Mouse (Mus musculus): ENCODE data around the gene Umad1. TPM values are rescaled to one million over a fixed set of nuclear protein-coding genes. Genes with fewer than 3 reads are reported as not detected.

Umad1 gene
- polyA plus RNA-seq, 1 experiment from 2014 or later: 15.0 TPM

DNA sequence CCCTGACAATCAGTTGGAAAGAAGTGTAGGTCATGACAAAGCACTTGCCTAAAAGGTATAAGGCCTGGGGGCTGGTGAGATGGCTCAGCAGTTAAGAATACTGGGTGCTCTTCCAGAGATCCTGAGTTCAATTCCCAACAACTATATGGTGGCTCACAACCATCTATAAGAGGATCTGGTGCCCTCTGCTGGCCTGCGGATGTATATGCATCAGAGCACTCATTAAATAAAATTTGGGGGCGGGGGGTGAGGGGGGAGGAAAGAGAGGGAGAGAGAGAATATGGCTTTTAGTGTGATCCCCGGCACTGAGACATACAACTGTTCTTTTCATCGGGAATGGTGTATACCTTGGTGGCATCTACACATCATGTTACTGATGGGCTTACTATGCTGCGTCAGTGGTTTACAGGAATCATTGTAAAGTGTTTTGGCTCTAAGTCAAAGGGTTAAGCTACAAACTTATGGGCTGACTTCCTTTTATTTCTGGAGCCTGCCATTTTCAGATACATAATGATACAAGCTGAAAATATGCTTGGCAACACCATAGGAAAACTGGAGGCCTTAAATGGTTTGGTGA is 19.4 kb downstream of the Umad1 start:
- H3K4me2 ChIP-seq: no peak overlapping the region
- H3K27me3 ChIP-seq: no peaks in the 10 kb centered on the region
- WGBS: 74% methylated on average over 5 of the region's 5 CpGs
- no peak overlapping the region for H3K9ac ChIP-seq
- no peaks in the 10 kb centered on the region for H3K36me3 ChIP-seq
- H3K4me3 ChIP-seq: no peak overlapping the region
- no peaks in the 10 kb centered on the region for H3K4me1 ChIP-seq
- no peak for ATAC-seq (ENCODE audit: insufficient number of reproducible peaks, insufficient read depth, low FRiP score, low TSS enrichment, low read depth)
- H3K9me3 ChIP-seq: no peaks in the 10 kb centered on the region
- no peak overlapping the region for H3K27ac ChIP-seq

DNA sequence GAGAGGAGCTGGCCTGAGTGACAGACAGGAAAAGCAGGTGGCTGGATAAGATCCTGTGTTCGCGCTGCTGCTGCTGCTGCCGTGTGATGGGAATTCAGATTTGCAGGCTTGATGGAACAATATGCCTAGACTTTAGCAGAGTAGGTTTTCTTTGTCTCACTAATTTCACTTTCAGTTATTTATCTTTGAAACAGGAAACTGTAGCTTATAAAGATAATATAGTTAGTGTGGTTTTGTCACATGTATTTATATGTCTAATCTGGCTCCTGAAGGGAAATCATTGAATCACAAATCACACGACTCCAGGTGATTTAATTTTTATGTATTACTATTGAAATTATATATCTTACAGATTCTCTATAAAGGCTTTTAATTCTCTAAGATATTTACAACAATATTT is 24.2 kb downstream of the Umad1 start:
- Histone ChIP-seq H3K9ac (no peak overlapping the region), H3K27me3 (no peaks in the 10 kb centered on the region), H3K4me3 (no peak overlapping the region), H3K36me3 (no peaks in the 10 kb centered on the region; the same call in 1 of the 2 replicates), H3K4me1 (no peaks in the 10 kb centered on the region), H3K27ac (no peak overlapping the region), H3K4me2 (no peak overlapping the region), H3K9me3 (no peaks in the 10 kb centered on the region)
- no peak for ATAC-seq (ENCODE audit: insufficient number of reproducible peaks, insufficient read depth, low FRiP score, low TSS enrichment, low read depth)
- WGBS: 83% methylated on average over 4 of the region's 4 CpGs

DNA sequence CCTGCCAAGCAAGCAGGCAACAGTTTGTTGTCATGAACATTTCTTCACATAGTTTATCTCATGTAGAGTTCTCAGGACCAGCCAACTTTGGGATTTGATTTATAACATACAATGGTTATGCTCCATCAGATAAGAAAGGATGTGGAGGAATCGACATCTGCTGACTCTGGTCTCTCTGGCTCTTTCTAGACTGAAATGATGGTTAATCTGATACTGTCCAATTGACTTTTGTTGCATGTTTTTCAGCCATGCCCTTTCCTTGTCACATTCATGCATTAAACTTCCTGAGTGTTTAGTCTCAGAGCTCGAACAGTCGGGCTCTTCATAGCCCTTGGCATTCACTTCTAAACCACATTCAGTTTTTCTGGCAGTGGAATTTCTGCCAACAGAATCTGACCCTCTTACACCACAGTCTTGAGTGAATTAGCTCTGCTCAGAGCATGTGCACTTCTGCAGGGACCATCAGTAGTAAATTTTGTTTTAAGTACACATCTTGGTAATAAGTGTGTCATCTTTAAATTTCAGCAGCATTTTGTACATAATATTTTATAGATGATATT is 26.4 kb downstream of the Umad1 start:
- Histone ChIP-seq H3K9me3 (no peaks in the 10 kb centered on the region), H3K4me3 (no peak overlapping the region), H3K9ac (no peak overlapping the region), H3K27me3 (no peaks in the 10 kb centered on the region), H3K36me3 (no peaks in the 10 kb centered on the region; the same call in 1 of the 2 replicates), H3K4me1 (no peaks in the 10 kb centered on the region), H3K4me2 (no peak overlapping the region), H3K27ac (peak overlapping the region; percentile 11)
- ATAC-seq (ENCODE audit: insufficient number of reproducible peaks, insufficient read depth, low FRiP score, low TSS enrichment, low read depth): no peak
- WGBS: 43% methylated on average over 3 of the region's 3 CpGs

- Histone ChIP-seq H3K4me3 (no peak overlapping the region), H3K4me1 (no peaks in the 10 kb centered on the region), H3K27ac (no peak overlapping the region), H3K4me2 (no peak overlapping the region), H3K27me3 (no peaks in the 10 kb centered on the region), H3K9me3 (no peaks in the 10 kb centered on the region), H3K36me3 (no peaks in the 10 kb centered on the region; the same call in 1 of the 2 replicates), H3K9ac (no peak overlapping the region)
- ATAC-seq (ENCODE audit: insufficient number of reproducible peaks, insufficient read depth, low FRiP score, low TSS enrichment, low read depth): no peak
- 95% methylated on average over 3 of the region's 3 CpGs for WGBS
These were observed 27.1 kb downstream of the Umad1 start for GRCm38 (mm10) chr6:8286146-8286545.

DNA sequence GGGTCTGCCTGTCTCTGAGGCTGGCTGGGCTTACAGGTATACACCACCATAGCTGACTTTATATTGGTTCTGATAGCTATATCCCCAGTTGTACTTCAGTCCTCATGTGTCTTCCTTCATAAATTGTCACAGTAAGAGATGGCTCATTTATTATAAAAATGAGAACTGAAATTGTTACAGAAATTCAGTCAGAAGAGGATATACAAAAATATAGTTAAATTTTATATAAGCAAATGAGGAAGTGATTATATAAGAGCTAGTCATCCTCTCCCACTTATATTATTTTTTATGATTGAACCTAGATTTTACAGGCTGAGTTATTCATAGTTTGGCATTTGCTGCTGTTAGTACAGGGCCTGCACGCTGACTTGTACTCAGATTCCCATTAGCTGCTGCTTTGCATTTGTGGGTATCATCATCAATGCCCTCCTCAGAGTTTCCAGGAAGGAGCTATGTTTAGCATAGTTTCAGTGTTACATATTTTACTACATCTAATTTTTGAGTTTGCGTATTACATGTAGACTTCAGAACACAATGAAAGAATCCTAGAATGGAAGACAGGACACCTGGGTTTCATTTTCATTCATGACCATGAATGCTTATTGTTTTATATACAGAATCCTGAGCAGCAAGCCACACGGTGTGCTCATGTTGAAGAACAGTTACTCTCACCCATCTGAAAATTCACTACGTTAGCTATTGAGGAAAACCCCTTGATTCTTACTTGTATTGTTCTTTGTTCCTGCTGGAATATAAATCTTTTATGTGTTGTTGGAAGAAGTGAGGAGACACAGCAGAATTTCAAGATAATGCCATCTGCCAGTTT is 29.9 kb downstream of the Umad1 start:
- Histone ChIP-seq H3K4me1 (0 out of 2 replicates have a peak, but pooled peaks cover under 1% of the 10 kb centered on the region), H3K36me3 (no peaks in the 10 kb centered on the region; the same call in 1 of the 2 replicates), H3K27ac (no peak overlapping the region), H3K9me3 (no peaks in the 10 kb centered on the region), H3K9ac (no peak overlapping the region), H3K4me2 (no peak overlapping the region), H3K27me3 (no peaks in the 10 kb centered on the region), H3K4me3 (no peak overlapping the region)
- no peak for ATAC-seq (ENCODE audit: insufficient number of reproducible peaks, insufficient read depth, low FRiP score, low TSS enrichment, low read depth)
- WGBS: 59% methylated on average over 4 of the region's 4 CpGs

GRCm38 (mm10) chr6:8294048-8294784 is 35.1 kb downstream of the Umad1 start:
- H3K4me2 ChIP-seq: no peak overlapping the region
- H3K9me3 ChIP-seq: no peaks in the 10 kb centered on the region
- H3K4me3 ChIP-seq: no peak overlapping the region
- WGBS: 79% methylated on average over 4 of the region's 4 CpGs
- ATAC-seq (ENCODE audit: insufficient number of reproducible peaks, insufficient read depth, low FRiP score, low TSS enrichment, low read depth): no peak
- H3K36me3 ChIP-seq: no peaks in the 10 kb centered on the region
- H3K27me3 ChIP-seq: no peaks in the 10 kb centered on the region
- H3K27ac ChIP-seq: no peak overlapping the region
- H3K4me1 ChIP-seq: 0 out of 2 replicates have a peak, but pooled peaks cover 3% of the 10 kb centered on the region
- H3K9ac ChIP-seq: no peak overlapping the region

GRCm38 (mm10) chr6:8299066-8299863 is 40.2 kb downstream of the Umad1 start:
- ATAC-seq (ENCODE audit: insufficient number of reproducible peaks, insufficient read depth, low FRiP score, low TSS enrichment, low read depth): no peak

DNA sequence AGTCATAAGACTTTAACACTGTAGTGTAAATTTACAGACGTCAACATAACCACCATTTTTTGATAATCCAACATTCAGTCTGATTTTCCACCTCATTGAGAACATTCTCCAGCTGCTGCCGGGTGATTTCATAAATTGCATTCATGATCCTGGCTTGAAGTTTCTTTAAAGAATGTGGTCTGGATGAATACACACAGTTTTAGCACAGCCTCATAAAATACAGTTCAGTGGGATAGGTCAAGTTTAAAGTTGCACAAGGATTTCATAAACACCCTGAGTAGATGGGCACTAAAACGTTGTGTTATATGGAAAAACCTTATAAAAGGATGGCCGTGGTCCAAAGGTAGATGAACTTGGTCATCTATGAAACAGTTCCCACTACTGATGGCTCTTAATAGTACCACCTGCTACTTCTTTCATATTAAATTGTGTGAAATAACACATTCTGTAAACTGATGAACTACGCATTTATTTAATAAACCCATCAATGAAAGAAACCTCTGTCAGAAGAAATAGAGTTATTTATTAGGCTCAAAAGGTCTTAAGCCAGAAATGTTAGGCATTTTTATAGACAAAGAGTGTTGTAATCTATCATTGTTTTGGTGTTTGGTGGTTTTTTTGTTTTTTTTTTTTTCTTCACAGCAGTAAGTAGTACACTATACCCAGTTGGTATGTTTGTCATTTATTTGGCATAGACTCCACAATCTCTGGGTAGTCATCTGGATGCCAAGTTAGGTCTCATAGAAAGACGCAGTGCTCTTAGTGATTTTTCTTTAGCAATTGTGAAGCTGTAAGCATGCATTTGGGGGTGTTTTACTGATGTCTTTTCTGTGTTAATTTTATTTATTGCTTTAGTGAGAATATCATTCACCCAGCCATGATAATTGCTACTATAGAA is 49.0 kb downstream of the Umad1 start:
- Histone ChIP-seq H3K4me3 (no peak overlapping the region), H3K9me3 (no peaks in the 10 kb centered on the region), H3K36me3 (no peaks in the 10 kb centered on the region), H3K4me1 (no peaks in the 10 kb centered on the region), H3K9ac (no peak overlapping the region), H3K4me2 (no peak overlapping the region), H3K27ac (no peak overlapping the region), H3K27me3 (no peaks in the 10 kb centered on the region)
- 81% methylated on average over 6 of the region's 6 CpGs for WGBS
- no peak for ATAC-seq (ENCODE audit: insufficient number of reproducible peaks, insufficient read depth, low FRiP score, low TSS enrichment, low read depth)

More at GRCm38 (mm10) chr6:8299066-8299863, 40.2 kb downstream of the Umad1 start:
- WGBS: 86% methylated on average over 6 of the region's 6 CpGs
- no peaks in the 10 kb centered on the region for H3K9me3 ChIP-seq
- no peaks in the 10 kb centered on the region for H3K4me1 ChIP-seq
- no peak overlapping the region for H3K9ac ChIP-seq
- no peaks in the 10 kb centered on the region for H3K36me3 ChIP-seq
- H3K27me3 ChIP-seq: no peaks in the 10 kb centered on the region
- H3K27ac ChIP-seq: no peak overlapping the region
- no peak overlapping the region for H3K4me3 ChIP-seq
- H3K4me2 ChIP-seq: no peak overlapping the region

- Histone ChIP-seq H3K4me3 (no peak overlapping the region), H3K27ac (no peak overlapping the region), H3K4me1 (no peaks in the 10 kb centered on the region), H3K36me3 (no peaks in the 10 kb centered on the region), H3K27me3 (no peaks in the 10 kb centered on the region), H3K9me3 (no peaks in the 10 kb centered on the region), H3K9ac (no peak overlapping the region), H3K4me2 (no peak overlapping the region)
- no peak for ATAC-seq (ENCODE audit: insufficient number of reproducible peaks, insufficient read depth, low FRiP score, low TSS enrichment, low read depth)
- WGBS: 93% methylated on average over 2 of the region's 2 CpGs
These were observed 53.5 kb downstream of the Umad1 start for GRCm38 (mm10) chr6:8312554-8312953.

GRCm38 (mm10) chr6:8316201-8316600 is 57.1 kb downstream of the Umad1 start:
- Histone ChIP-seq H3K4me2 (no peak overlapping the region), H3K9me3 (no peaks in the 10 kb centered on the region; the same call in 1 of the 2 replicates), H3K27ac (no peak overlapping the region), H3K4me3 (no peak overlapping the region), H3K4me1 (no peaks in the 10 kb centered on the region), H3K27me3 (no peaks in the 10 kb centered on the region), H3K36me3 (no peaks in the 10 kb centered on the region), H3K9ac (no peak overlapping the region)
- ATAC-seq (ENCODE audit: insufficient number of reproducible peaks, insufficient read depth, low FRiP score, low TSS enrichment, low read depth): no peak

All from embryonic facial prominence, embryonic 13.5 days (tissue).